Mouse (Mus musculus): ENCODE measurements at regions not wholly inside any gene's neighbourhood (a gene's known extent, or its start where the extent isn't known, plus 50 kb on each side); places are given as distances from the start of the nearest gene placed in this dataset.

GRCm38 (mm10) chr13:59266854-59267253, 318.2 kb downstream of the Agtpbp1 start:
- Histone ChIP-seq H3K4me3 (ENCODE audit: low read depth, low read length) (no peak overlapping the region), H3K9ac (ENCODE audit: low read length) (no peak overlapping the region), H3K27ac (replicated peaks) (no peak overlapping the region), H3K9me3 (ENCODE audit: control insufficient read depth, low read length) (no peaks in the 10 kb centered on the region), H3K4me2 (replicated peaks; ENCODE audit: low read depth) (no peak overlapping the region), H3K36me3 (ENCODE audit: control insufficient read depth, insufficient read depth, low read length) (no peaks in the 10 kb centered on the region), H3K27me3 (ENCODE audit: control insufficient read depth, insufficient read depth, low read length) (no peaks in the 10 kb centered on the region), H3K4me1 (replicated peaks; ENCODE audit: control insufficient read depth, insufficient read depth) (no peaks in the 10 kb centered on the region)
- DNase-seq (ENCODE audit: low spot score) (no peak), ATAC-seq (ENCODE audit: low FRiP score, low TSS enrichment) (no peak)
- no peak for TF ChIP-seq CTCF (IDR thresholded peaks at IDR 0.05; ENCODE audit: low read depth)
- TF ChIP-seq EP300 (optimal IDR thresholded peaks at IDR 0.05) = no peak
- 68% methylated on average over 4 of the region's 4 CpGs for WGBS

GRCm38 (mm10) chr13:59264126-59264525, 320.9 kb downstream of the Agtpbp1 start:
- ATAC-seq (ENCODE audit: low FRiP score, low TSS enrichment) = no peak
- no peak for DNase-seq (ENCODE audit: low spot score)
- H3K9ac ChIP-seq (ENCODE audit: low read length) = no peak overlapping the region
- H3K4me2 ChIP-seq (replicated peaks; ENCODE audit: low read depth) = no peak overlapping the region
- no peak for TF ChIP-seq CTCF (IDR thresholded peaks at IDR 0.05; ENCODE audit: low read depth)
- no peak for TF ChIP-seq EP300 (optimal IDR thresholded peaks at IDR 0.05)
- H3K9me3 ChIP-seq (ENCODE audit: control insufficient read depth, low read length) = no peaks in the 10 kb centered on the region
- WGBS = 76% methylated on average over 11 of the region's 11 CpGs
- no peak overlapping the region for H3K27ac ChIP-seq (replicated peaks)
- no peak overlapping the region for H3K4me3 ChIP-seq (ENCODE audit: low read depth, low read length)
- H3K36me3 ChIP-seq (ENCODE audit: control insufficient read depth, insufficient read depth, low read length) = no peaks in the 10 kb centered on the region
- H3K4me1 ChIP-seq (replicated peaks; ENCODE audit: control insufficient read depth, insufficient read depth) = no peaks in the 10 kb centered on the region
- no peaks in the 10 kb centered on the region for H3K27me3 ChIP-seq (ENCODE audit: control insufficient read depth, insufficient read depth, low read length)

- Histone ChIP-seq H3K9ac (ENCODE audit: low read length) (no peak overlapping the region), H3K27ac (replicated peaks) (no peak overlapping the region), H3K4me3 (ENCODE audit: low read depth, low read length) (no peak overlapping the region), H3K4me1 (replicated peaks; ENCODE audit: control insufficient read depth, insufficient read depth) (no peaks in the 10 kb centered on the region), H3K9me3 (ENCODE audit: control insufficient read depth, low read length) (no peaks in the 10 kb centered on the region), H3K27me3 (ENCODE audit: control insufficient read depth, insufficient read depth, low read length) (no peaks in the 10 kb centered on the region), H3K36me3 (ENCODE audit: control insufficient read depth, insufficient read depth, low read length) (no peaks in the 10 kb centered on the region), H3K4me2 (replicated peaks; ENCODE audit: low read depth) (no peak overlapping the region)
- ATAC-seq (ENCODE audit: low FRiP score, low TSS enrichment) (peak; percentile 51; the same call in 1 of the 2 replicates), DNase-seq (ENCODE audit: low spot score) (no peak)
- TF ChIP-seq EP300 (optimal IDR thresholded peaks at IDR 0.05) = no peak
- no peak for TF ChIP-seq CTCF (IDR thresholded peaks at IDR 0.05; ENCODE audit: low read depth)
- WGBS = 46% methylated on average over 3 of the region's 3 CpGs
Observed at GRCm38 (mm10) chr13:59261924-59262323, 323.1 kb downstream of the Agtpbp1 start.

GRCm38 (mm10) chr13:59255798-59256435, 329.1 kb downstream of the Agtpbp1 start:
- H3K36me3 ChIP-seq (ENCODE audit: control insufficient read depth, insufficient read depth, low read length) = no peaks in the 10 kb centered on the region
- 76% methylated on average over 12 of the region's 12 CpGs for WGBS
- ATAC-seq (ENCODE audit: low FRiP score, low TSS enrichment) (no peak), DNase-seq (ENCODE audit: low spot score) (no peak)
- H3K4me2 ChIP-seq (replicated peaks; ENCODE audit: low read depth) = no peak overlapping the region
- H3K9ac ChIP-seq (ENCODE audit: low read length) = no peak overlapping the region
- no peaks in the 10 kb centered on the region for H3K4me1 ChIP-seq (replicated peaks; ENCODE audit: control insufficient read depth, insufficient read depth)
- no peaks in the 10 kb centered on the region for H3K27me3 ChIP-seq (ENCODE audit: control insufficient read depth, insufficient read depth, low read length)
- no peak overlapping the region for H3K27ac ChIP-seq (replicated peaks)
- no peaks in the 10 kb centered on the region for H3K9me3 ChIP-seq (ENCODE audit: control insufficient read depth, low read length)
- TF ChIP-seq CTCF (IDR thresholded peaks at IDR 0.05; ENCODE audit: low read depth) = no peak
- TF ChIP-seq EP300 (optimal IDR thresholded peaks at IDR 0.05) = no peak
- H3K4me3 ChIP-seq (ENCODE audit: low read depth, low read length) = no peak overlapping the region

GRCm38 (mm10) chr13:59253667-59254558, 331.1 kb downstream of the Agtpbp1 start:
- WGBS = 57% methylated on average over 13 of the region's 13 CpGs
- Histone ChIP-seq H3K27ac (replicated peaks) (no peak overlapping the region), H3K36me3 (ENCODE audit: control insufficient read depth, insufficient read depth, low read length) (no peaks in the 10 kb centered on the region)

More at GRCm38 (mm10) chr13:59253667-59254558, 331.1 kb downstream of the Agtpbp1 start:
- TF ChIP-seq EP300 (optimal IDR thresholded peaks at IDR 0.05) (no peak), CTCF (IDR thresholded peaks at IDR 0.05; ENCODE audit: low read depth) (no peak)
- H3K4me3 ChIP-seq (ENCODE audit: low read depth, low read length) = no peak overlapping the region
- no peak for ATAC-seq (ENCODE audit: low FRiP score, low TSS enrichment)
- no peak for DNase-seq (ENCODE audit: low spot score)
- H3K9me3 ChIP-seq (ENCODE audit: control insufficient read depth, low read length) = no peaks in the 10 kb centered on the region
- H3K4me2 ChIP-seq (replicated peaks; ENCODE audit: low read depth) = no peak overlapping the region
- H3K9ac ChIP-seq (ENCODE audit: low read length) = no peak overlapping the region
- H3K4me1 ChIP-seq (replicated peaks; ENCODE audit: control insufficient read depth, insufficient read depth) = no peaks in the 10 kb centered on the region
- no peaks in the 10 kb centered on the region for H3K27me3 ChIP-seq (ENCODE audit: control insufficient read depth, insufficient read depth, low read length)

Measured in stomach, postnatal 0 days (tissue).